In the genomic region with DNA sequence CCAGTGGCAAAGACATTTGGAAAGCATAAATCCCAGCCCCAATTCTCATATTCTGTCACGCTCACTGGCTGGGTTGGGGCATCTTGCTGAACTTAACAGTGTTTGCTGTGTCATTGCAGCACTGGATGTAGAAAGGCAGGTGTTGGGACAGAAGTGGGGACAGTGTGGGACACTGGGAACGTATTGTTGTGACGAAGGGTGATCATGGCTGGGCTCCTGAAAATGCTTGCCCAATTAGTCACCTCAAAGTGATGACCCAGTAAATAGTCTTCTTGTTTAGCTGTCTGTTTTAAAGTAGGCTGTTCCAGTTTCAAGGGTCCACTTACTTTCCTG, we compare ENCODE assay signal across 20 mouse cellular contexts.
DNase-seq lines count a peak whose midpoint lies in the region; ATAC-seq and TF ChIP-seq lines count a peak whose summit lies in the region.
"Had no signal": no experiment of that assay in that cellular context is flagged by ENCODE, and none has a peak within 500 bp of the region (broad histone marks: within the 10 kb centered on the region; RNA-seq: fewer than 3 reads in every experiment).

No protein-coding gene starts in this region.

- no peak for TF ChIP-seq CTCF in hindbrain, postnatal 0 days (IDR thresholded peaks at IDR 0.05; ENCODE audit: low read depth)
- TF ChIP-seq CTCF in lung, postnatal 0 days (IDR thresholded peaks at IDR 0.05): no peak
- no peak for TF ChIP-seq CTCF in cerebellum, adult 2 months (IDR thresholded peaks at IDR 0.05; ENCODE audit: borderline replicate concordance, insufficient read depth, low read depth, low read length)
- no peak for TF ChIP-seq CTCF in forebrain, postnatal 0 days (IDR thresholded peaks at IDR 0.05; ENCODE audit: low read depth)

- ATAC-seq in hindbrain, embryonic 12.5 days (ENCODE audit: low FRiP score): no peak; the same call in 1 of the 2 replicates
- ATAC-seq in hindbrain, postnatal 0 days: no peak
- ATAC-seq in lung, postnatal 0 days: no peak
- ATAC-seq in limb, embryonic 12.5 days (ENCODE audit: insufficient number of reproducible peaks, insufficient read depth, low FRiP score, low TSS enrichment, low read depth): no peak
- ATAC-seq in forebrain, postnatal 0 days: no peak
- ATAC-seq: intestine, postnatal 0 days had no signal

- H3K9ac ChIP-seq in hindbrain, embryonic 12.5 days: no peak overlapping the region
- H3K9ac ChIP-seq in hindbrain, postnatal 0 days (replicated peaks; ENCODE audit: low read length): no peak overlapping the region
- H3K9ac ChIP-seq in lung, postnatal 0 days (replicated peaks; ENCODE audit: low read depth): no peak overlapping the region
- no peak overlapping the region for H3K9ac ChIP-seq in limb, embryonic 12.5 days (replicated peaks)
- H3K9ac ChIP-seq in forebrain, postnatal 0 days: no peak overlapping the region
- H3K9ac ChIP-seq: forebrain, embryonic 12.5 days had no signal

- H3K27me3 ChIP-seq in hindbrain, embryonic 12.5 days: no peaks in the 10 kb centered on the region
- H3K27me3 ChIP-seq in hindbrain, postnatal 0 days (ENCODE audit: insufficient read depth, low read length): no peaks in the 10 kb centered on the region
- no peaks in the 10 kb centered on the region for H3K27me3 ChIP-seq in lung, postnatal 0 days (replicated peaks; ENCODE audit: insufficient read depth, low read length)
- no peaks in the 10 kb centered on the region for H3K27me3 ChIP-seq in limb, embryonic 12.5 days
- no peaks in the 10 kb centered on the region for H3K27me3 ChIP-seq in cerebellum, adult 2 months (ENCODE audit: control insufficient read depth, insufficient read depth, low read length)
- no peaks in the 10 kb centered on the region for H3K27me3 ChIP-seq in forebrain, postnatal 0 days (ENCODE audit: insufficient read depth, low read length)
- H3K27me3 ChIP-seq: forebrain, embryonic 12.5 days had no signal

- H3K4me3 ChIP-seq in hindbrain, embryonic 12.5 days: no peak overlapping the region
- no peak overlapping the region for H3K4me3 ChIP-seq in hindbrain, postnatal 0 days (ENCODE audit: low read length)
- no peak overlapping the region for H3K4me3 ChIP-seq in lung, postnatal 0 days (ENCODE audit: low read depth, low read length)
- H3K4me3 ChIP-seq in limb, embryonic 12.5 days (replicated peaks): no peak overlapping the region
- H3K4me3 ChIP-seq in cerebellum, adult 2 months (replicated peaks; ENCODE audit: insufficient read depth, low read depth, low read length): no peak overlapping the region
- H3K4me3 ChIP-seq in forebrain, postnatal 0 days (ENCODE audit: low read depth, low read length): no peak overlapping the region
- H3K4me3 ChIP-seq: erythroblast, embryonic 14.5 days; forebrain, embryonic 12.5 days; heart, embryonic 10.5 days; midbrain, embryonic 10.5 days had no signal

- H3K36me3 ChIP-seq in hindbrain, embryonic 12.5 days: no peaks in the 10 kb centered on the region
- H3K36me3 ChIP-seq in hindbrain, postnatal 0 days (ENCODE audit: insufficient read depth, low read length): no peaks in the 10 kb centered on the region
- H3K36me3 ChIP-seq in lung, postnatal 0 days (ENCODE audit: insufficient read depth, low read length): no peaks in the 10 kb centered on the region
- no peaks in the 10 kb centered on the region for H3K36me3 ChIP-seq in limb, embryonic 12.5 days
- no peaks in the 10 kb centered on the region for H3K36me3 ChIP-seq in forebrain, postnatal 0 days (ENCODE audit: insufficient read depth)
- H3K36me3 ChIP-seq: forebrain, embryonic 12.5 days; heart, embryonic 10.5 days; midbrain, embryonic 10.5 days had no signal

- no peak for TF ChIP-seq EP300 in lung, postnatal 0 days (IDR thresholded peaks at IDR 0.05)

- peak overlapping the region; percentile 30; the same call in 1 of the 2 replicates for H3K27ac ChIP-seq in hindbrain, embryonic 12.5 days
- H3K27ac ChIP-seq in hindbrain, postnatal 0 days: no peak overlapping the region
- H3K27ac ChIP-seq in lung, postnatal 0 days (ENCODE audit: low read length): no peak overlapping the region
- peak overlapping the region; percentile 30; the same call in 1 of the 2 replicates for H3K27ac ChIP-seq in limb, embryonic 12.5 days
- H3K27ac ChIP-seq in cerebellum, adult 2 months (ENCODE audit: insufficient read depth, low read length): no peak overlapping the region
- no peak overlapping the region for H3K27ac ChIP-seq in forebrain, postnatal 0 days (ENCODE audit: low read depth, low read length)
- H3K27ac ChIP-seq: forebrain, embryonic 12.5 days; heart, embryonic 10.5 days had no signal

- 84% methylated on average over 3 of the region's 3 CpGs for WGBS in hindbrain, embryonic 12.5 days
- 95% methylated on average over 3 of the region's 3 CpGs for WGBS in hindbrain, postnatal 0 days
- WGBS in lung, postnatal 0 days: 63% methylated on average over 3 of the region's 3 CpGs
- WGBS in limb, embryonic 12.5 days: 65% methylated on average over 3 of the region's 3 CpGs
- WGBS in cerebellum, adult 2 months: 97% methylated on average over 3 of the region's 3 CpGs
- 96% methylated on average over 3 of the region's 3 CpGs for WGBS in forebrain, postnatal 0 days

- H3K4me1 ChIP-seq in hindbrain, embryonic 12.5 days: peaks cover 13% of the 10 kb centered on the region
- peaks cover 4% of the 10 kb centered on the region; the same call in 1 of the 2 replicates for H3K4me1 ChIP-seq in hindbrain, postnatal 0 days (ENCODE audit: insufficient read depth, low read length)
- H3K4me1 ChIP-seq in lung, postnatal 0 days (ENCODE audit: insufficient read depth, low read depth, low read length): no peaks in the 10 kb centered on the region
- peaks cover 24% of the 10 kb centered on the region for H3K4me1 ChIP-seq in limb, embryonic 12.5 days (replicated peaks)
- no peaks in the 10 kb centered on the region for H3K4me1 ChIP-seq in cerebellum, adult 2 months (ENCODE audit: control insufficient read depth, insufficient read depth, low read length)
- no peaks in the 10 kb centered on the region for H3K4me1 ChIP-seq in forebrain, postnatal 0 days (ENCODE audit: insufficient read depth)
- H3K4me1 ChIP-seq: heart, embryonic 10.5 days had no signal

- DNase-seq in hindbrain, postnatal 0 days (ENCODE audit: low spot score): no peak
- no peak for DNase-seq in lung, postnatal 0 days (ENCODE audit: low spot score)
- DNase-seq in lung, postnatal 10 days: no peak
- no peak for DNase-seq in cerebellum, adult 2 months
- DNase-seq in forebrain, postnatal 0 days: no peak
- DNase-seq: adrenal gland, adult 2 months; B cell, adult 2 months; cerebellum, adult 11-12 months; cerebellum, postnatal 36 days; heart, postnatal 4 days; retina, postnatal 1 day; right cerebral cortex, postnatal 25 days; spleen, adult 18-20 months had no signal

- no peak overlapping the region for H3K4me2 ChIP-seq in hindbrain, embryonic 12.5 days (replicated peaks)
- H3K4me2 ChIP-seq in hindbrain, postnatal 0 days (ENCODE audit: low read depth, low read length): no peak overlapping the region
- H3K4me2 ChIP-seq in lung, postnatal 0 days (replicated peaks; ENCODE audit: low read depth, low read length): 0 out of 2 replicates have a peak overlapping the region, but pooled peaks have one; percentile 35
- H3K4me2 ChIP-seq in limb, embryonic 12.5 days: peak overlapping the region; percentile 41
- no peak overlapping the region for H3K4me2 ChIP-seq in forebrain, postnatal 0 days (ENCODE audit: low read depth)
- H3K4me2 ChIP-seq: forebrain, embryonic 12.5 days had no signal

- no peak for TF ChIP-seq POLR2A in cerebellum, adult 2 months (IDR thresholded peaks at IDR 0.05; ENCODE audit: borderline replicate concordance, insufficient read depth, low read length)

- H3K9me3 ChIP-seq in hindbrain, embryonic 12.5 days (replicated peaks): no peaks in the 10 kb centered on the region
- no peaks in the 10 kb centered on the region for H3K9me3 ChIP-seq in hindbrain, postnatal 0 days (ENCODE audit: low read length)
- no peaks in the 10 kb centered on the region for H3K9me3 ChIP-seq in lung, postnatal 0 days (ENCODE audit: low read length)
- no peaks in the 10 kb centered on the region for H3K9me3 ChIP-seq in limb, embryonic 12.5 days
- no peaks in the 10 kb centered on the region for H3K9me3 ChIP-seq in forebrain, postnatal 0 days (ENCODE audit: low read length)
- H3K9me3 ChIP-seq: forebrain, embryonic 12.5 days; heart, embryonic 10.5 days; midbrain, embryonic 10.5 days had no signal

Comparison
In these comparisons a context has a peak if more than half of its experiments do, and no peak if none do; other contexts are left out.
1. H3K27ac ChIP-seq: peak in hindbrain, embryonic 12.5 days (single experiment) and limb, embryonic 12.5 days (single experiment); none in hindbrain, postnatal 0 days (single experiment), lung, postnatal 0 days (single experiment), cerebellum, adult 2 months (single experiment) and forebrain, postnatal 0 days (single experiment).
2. H3K4me2 ChIP-seq: peak in lung, postnatal 0 days (single experiment) and limb, embryonic 12.5 days (single experiment); none in hindbrain, embryonic 12.5 days (single experiment), hindbrain, postnatal 0 days (single experiment) and forebrain, postnatal 0 days (single experiment).